Mouse (Mus musculus): ENCODE results near the gene Srpk3.

Gene Srpk3

DNA sequence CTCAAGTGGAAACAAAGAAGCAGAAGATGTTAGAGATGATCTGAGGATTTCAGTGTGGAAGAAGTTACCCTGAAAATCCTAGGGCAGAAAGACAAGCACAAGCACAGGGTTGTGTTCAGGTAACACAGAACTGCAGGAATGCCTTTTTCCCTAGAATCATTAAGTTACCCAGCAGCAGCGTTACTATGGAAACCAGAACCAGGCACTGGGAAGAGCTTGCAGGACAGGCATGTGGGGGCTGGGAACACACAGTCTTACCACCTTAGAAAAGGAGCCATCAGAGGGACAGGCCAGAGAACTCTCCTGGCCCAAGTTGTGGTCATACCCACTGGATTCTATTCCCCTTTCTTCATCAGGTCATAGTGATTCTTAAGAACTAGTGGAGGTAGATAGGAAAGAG lies 31.6 kb downstream of the Srpk3 start:
- DNase-seq = no peak

GRCm38 (mm10) chrX:73815072-73815471 lies 40.9 kb downstream of the Srpk3 start:
- DNase-seq = no peak

- DNase-seq = no peak
Observed at GRCm38 (mm10) chrX:73816596-73817314, 42.5 kb downstream of the Srpk3 start.

- no peak for DNase-seq
Observed at GRCm38 (mm10) chrX:73823747-73824146, 49.5 kb downstream of the Srpk3 start.

DNA sequence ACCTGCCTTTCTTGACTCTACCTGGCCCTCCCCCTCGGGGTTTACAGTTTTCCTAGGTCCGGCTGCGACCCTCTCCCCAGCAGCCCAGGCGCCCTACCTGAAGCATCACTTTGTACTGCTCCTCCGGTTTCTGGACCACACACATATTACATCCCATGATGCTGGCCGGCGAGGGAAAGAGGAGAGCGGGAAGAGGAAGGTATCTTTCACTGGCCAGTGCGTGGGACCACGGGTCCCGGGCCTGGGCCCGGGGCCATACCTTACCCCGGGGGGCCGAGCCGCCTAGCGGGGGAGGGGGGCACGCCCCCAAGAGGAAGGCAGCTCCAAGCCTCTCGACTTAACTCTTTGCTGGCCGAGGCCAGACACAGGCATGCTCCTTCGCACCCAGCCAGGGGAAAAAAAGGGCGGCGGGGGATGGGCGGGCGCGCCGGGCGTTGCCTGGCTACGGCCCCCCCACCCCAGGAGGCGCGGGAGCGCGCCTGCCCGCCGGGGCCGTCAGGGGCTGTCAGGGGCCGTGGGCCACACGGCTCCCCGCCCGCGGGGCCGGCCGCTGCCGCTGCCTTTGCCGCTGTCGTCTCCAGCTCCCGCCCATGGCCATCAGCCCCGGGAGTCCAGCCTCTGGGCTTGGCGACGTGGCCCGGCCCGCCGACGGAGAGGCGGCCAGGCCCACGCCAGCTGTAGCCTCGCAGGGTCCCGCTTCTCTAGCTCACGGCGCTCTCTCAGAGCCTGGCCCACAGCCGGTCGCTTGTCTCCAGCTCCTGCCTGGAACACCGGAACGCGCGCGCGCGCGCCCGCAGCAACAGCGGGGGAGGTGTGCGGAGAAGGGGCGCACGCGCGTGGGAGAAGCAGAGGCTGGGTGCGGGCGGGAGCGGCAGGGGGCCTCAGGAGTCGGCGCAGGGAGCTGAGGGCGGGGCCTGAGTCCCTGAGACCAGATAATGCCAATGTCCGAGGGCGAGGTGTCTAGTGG lies 50.3 kb downstream of the Srpk3 start, which contains the start of gene Pdzd4:
Gene Pdzd4 (minus strand): TSS at position 785 of the 967 bp plus-strand sequence.
- peak; percentile 65 for DNase-seq
